Mouse (Mus musculus): ENCODE measurements around the gene Cdcp1. TPM values are rescaled to one million over a fixed set of nuclear protein-coding genes. Genes with fewer than 3 reads are reported as not detected.

Cdcp1 gene
- polyA plus RNA-seq, 1 experiment: 0.65 TPM

GRCm38 (mm10) chr9:123185546-123185945 is 30.3 kb downstream of the Cdcp1 start:
- Histone ChIP-seq H3K4me1 (ENCODE audit: control insufficient read depth, insufficient read depth, low read length) (no peaks in the 10 kb centered on the region), H3K27ac (ENCODE audit: insufficient read depth, low read length) (no peak overlapping the region), H3K4me3 (ENCODE audit: insufficient read depth, low read length) (no peak overlapping the region)
- TF ChIP-seq CTCF (IDR thresholded peaks at IDR 0.05; ENCODE audit: extremely low read depth, insufficient read depth, low read length) (no peak), POLR2A (IDR thresholded peaks at IDR 0.05; ENCODE audit: extremely low read depth, insufficient read depth, low read length) (no peak)

- Histone ChIP-seq H3K4me3 (ENCODE audit: insufficient read depth, low read length) (no peak overlapping the region), H3K27ac (ENCODE audit: insufficient read depth, low read length) (no peak overlapping the region), H3K4me1 (ENCODE audit: control insufficient read depth, insufficient read depth, low read length) (no peaks in the 10 kb centered on the region)
- TF ChIP-seq CTCF (IDR thresholded peaks at IDR 0.05; ENCODE audit: extremely low read depth, insufficient read depth, low read length): no peak
- no peak for TF ChIP-seq POLR2A (IDR thresholded peaks at IDR 0.05; ENCODE audit: extremely low read depth, insufficient read depth, low read length)
These were observed 32.6 kb downstream of the Cdcp1 start for GRCm38 (mm10) chr9:123183226-123183625.

DNA sequence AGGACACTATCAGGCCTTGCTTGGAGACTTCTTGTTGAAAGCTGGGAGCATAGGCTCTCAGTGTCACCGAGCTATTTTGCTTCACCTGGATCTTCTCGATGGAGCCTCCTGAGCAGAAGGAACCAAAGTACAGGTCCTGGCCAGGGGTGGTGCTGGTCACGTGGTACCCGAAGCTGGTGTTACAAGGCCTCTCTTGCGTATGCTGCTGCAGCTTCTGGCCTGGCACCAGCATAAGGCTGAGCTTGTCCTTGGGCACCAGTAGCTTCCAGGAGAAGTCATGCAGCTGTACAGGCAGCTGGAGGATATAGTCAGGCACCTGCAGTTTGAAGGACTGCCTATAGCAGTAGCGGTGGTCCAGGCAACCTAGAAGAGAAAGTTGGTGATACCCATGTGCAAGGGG is 35.8 kb downstream of the Cdcp1 start:
- Histone ChIP-seq H3K4me1 (ENCODE audit: control insufficient read depth, insufficient read depth, low read length) (no peaks in the 10 kb centered on the region), H3K4me3 (ENCODE audit: insufficient read depth, low read length) (no peak overlapping the region), H3K27ac (ENCODE audit: insufficient read depth, low read length) (no peak overlapping the region)
- TF ChIP-seq CTCF (IDR thresholded peaks at IDR 0.05; ENCODE audit: extremely low read depth, insufficient read depth, low read length): no peak
- no peak for TF ChIP-seq POLR2A (IDR thresholded peaks at IDR 0.05; ENCODE audit: extremely low read depth, insufficient read depth, low read length)

GRCm38 (mm10) chr9:123177380-123178048 is 38.3 kb downstream of the Cdcp1 start:
- no peak overlapping the region for H3K27ac ChIP-seq (ENCODE audit: insufficient read depth, low read length)
- H3K4me1 ChIP-seq (ENCODE audit: control insufficient read depth, insufficient read depth, low read length): no peaks in the 10 kb centered on the region
- no peak for TF ChIP-seq POLR2A (IDR thresholded peaks at IDR 0.05; ENCODE audit: extremely low read depth, insufficient read depth, low read length)
- no peak for TF ChIP-seq CTCF (IDR thresholded peaks at IDR 0.05; ENCODE audit: extremely low read depth, insufficient read depth, low read length)
- no peak overlapping the region for H3K4me3 ChIP-seq (ENCODE audit: insufficient read depth, low read length)

GRCm38 (mm10) chr9:123174356-123174755 is 41.5 kb downstream of the Cdcp1 start:
- TF ChIP-seq POLR2A (IDR thresholded peaks at IDR 0.05; ENCODE audit: extremely low read depth, insufficient read depth, low read length) (no peak), CTCF (IDR thresholded peaks at IDR 0.05; ENCODE audit: extremely low read depth, insufficient read depth, low read length) (no peak)
- H3K27ac ChIP-seq (ENCODE audit: insufficient read depth, low read length): no peak overlapping the region
- no peaks in the 10 kb centered on the region for H3K4me1 ChIP-seq (ENCODE audit: control insufficient read depth, insufficient read depth, low read length)
- H3K4me3 ChIP-seq (ENCODE audit: insufficient read depth, low read length): no peak overlapping the region

DNA sequence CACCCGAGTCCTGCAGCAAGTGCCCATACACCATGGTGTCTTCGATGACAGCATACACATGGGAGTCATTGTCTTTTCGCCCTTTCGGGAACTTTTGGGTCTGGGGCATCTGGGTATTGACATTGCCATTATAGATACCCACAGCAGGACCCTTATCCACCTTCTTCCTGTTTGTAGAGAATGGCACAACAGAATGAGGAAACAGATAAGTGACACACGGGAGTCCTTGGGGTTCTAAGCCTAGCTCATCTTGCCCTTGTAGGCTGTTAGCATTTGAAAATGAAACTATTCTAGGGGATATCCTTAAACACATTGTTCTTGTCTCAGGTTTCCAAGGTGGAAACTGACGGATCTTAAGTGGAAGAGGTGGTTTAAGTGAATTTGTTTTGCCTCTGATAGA is 42.1 kb downstream of the Cdcp1 start:
- Histone ChIP-seq H3K4me1 (ENCODE audit: control insufficient read depth, insufficient read depth, low read length) (no peaks in the 10 kb centered on the region), H3K27ac (ENCODE audit: insufficient read depth, low read length) (no peak overlapping the region), H3K4me3 (ENCODE audit: insufficient read depth, low read length) (no peak overlapping the region)
- TF ChIP-seq CTCF (IDR thresholded peaks at IDR 0.05; ENCODE audit: extremely low read depth, insufficient read depth, low read length) (no peak), POLR2A (IDR thresholded peaks at IDR 0.05; ENCODE audit: extremely low read depth, insufficient read depth, low read length) (no peak)

GRCm38 (mm10) chr9:123165781-123166443 is 49.9 kb downstream of the Cdcp1 start:
- Histone ChIP-seq H3K27ac (ENCODE audit: insufficient read depth, low read length) (no peak overlapping the region), H3K4me1 (ENCODE audit: control insufficient read depth, insufficient read depth, low read length) (no peaks in the 10 kb centered on the region), H3K4me3 (ENCODE audit: insufficient read depth, low read length) (no peak overlapping the region)
- TF ChIP-seq CTCF (IDR thresholded peaks at IDR 0.05; ENCODE audit: extremely low read depth, insufficient read depth, low read length) (no peak), POLR2A (IDR thresholded peaks at IDR 0.05; ENCODE audit: extremely low read depth, insufficient read depth, low read length) (no peak)

DNA sequence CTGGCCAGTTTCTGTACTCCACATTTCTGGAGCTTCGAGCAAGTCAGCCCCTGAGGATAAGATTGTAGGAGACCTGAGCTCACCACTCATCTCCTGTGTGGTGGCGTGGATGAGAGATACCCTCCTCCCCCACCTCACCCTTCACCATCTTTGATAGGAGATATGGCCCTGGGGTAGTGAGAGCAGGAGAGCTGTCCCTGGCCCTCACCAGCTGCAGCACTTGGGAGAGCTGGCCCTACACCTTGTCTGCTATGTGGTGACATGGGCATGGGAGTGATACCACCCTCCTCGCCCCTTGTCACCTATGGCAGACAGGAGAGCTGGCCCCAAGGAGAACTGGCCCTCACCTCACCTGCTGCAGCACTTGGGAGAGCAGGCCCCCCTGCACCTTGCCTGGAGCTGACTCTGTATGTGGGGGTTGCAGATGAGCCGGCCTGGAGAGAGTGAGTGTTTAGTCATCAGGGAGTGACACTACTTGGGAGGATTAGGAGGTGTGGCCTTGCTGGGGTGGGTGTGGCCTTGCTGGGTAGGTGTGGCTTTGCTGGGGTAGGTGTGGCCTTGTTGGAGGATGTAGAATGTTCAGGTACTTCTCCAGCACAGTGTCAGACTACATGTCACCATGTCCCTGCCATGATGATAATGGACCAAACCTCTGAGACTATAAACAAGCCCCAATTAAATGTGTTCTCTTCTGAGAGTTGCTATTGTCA is 52.7 kb downstream of the Cdcp1 start:
- Histone ChIP-seq H3K27ac (ENCODE audit: insufficient read depth, low read length) (no peak overlapping the region), H3K4me3 (ENCODE audit: insufficient read depth, low read length) (no peak overlapping the region), H3K4me1 (ENCODE audit: control insufficient read depth, insufficient read depth, low read length) (no peaks in the 10 kb centered on the region)
- no peak for TF ChIP-seq CTCF (IDR thresholded peaks at IDR 0.05; ENCODE audit: extremely low read depth, insufficient read depth, low read length)
- no peak for TF ChIP-seq POLR2A (IDR thresholded peaks at IDR 0.05; ENCODE audit: extremely low read depth, insufficient read depth, low read length)

DNA sequence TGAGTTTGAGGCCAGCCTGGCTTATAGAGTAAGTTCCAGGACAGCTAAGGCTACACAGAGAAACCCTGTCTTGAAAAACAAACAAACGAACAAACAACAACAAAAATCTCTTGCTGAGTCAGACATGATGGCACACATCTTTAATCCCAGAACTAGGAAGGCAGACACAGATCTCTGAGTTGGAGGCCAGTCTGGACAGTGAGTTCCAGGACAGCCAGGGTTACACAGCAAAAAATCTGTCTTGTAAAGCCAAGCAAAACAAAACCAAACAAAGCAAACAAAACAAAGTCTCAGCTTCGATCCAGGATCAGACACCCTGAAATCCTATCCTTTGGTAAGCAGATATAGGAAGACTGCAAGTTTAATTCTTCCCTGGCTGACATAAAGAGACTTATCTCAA is 54.0 kb downstream of the Cdcp1 start:
- Histone ChIP-seq H3K4me3 (ENCODE audit: insufficient read depth, low read length) (no peak overlapping the region), H3K27ac (ENCODE audit: insufficient read depth, low read length) (no peak overlapping the region), H3K4me1 (ENCODE audit: control insufficient read depth, insufficient read depth, low read length) (no peaks in the 10 kb centered on the region)
- no peak for TF ChIP-seq CTCF (IDR thresholded peaks at IDR 0.05; ENCODE audit: extremely low read depth, insufficient read depth, low read length)
- TF ChIP-seq POLR2A (IDR thresholded peaks at IDR 0.05; ENCODE audit: extremely low read depth, insufficient read depth, low read length): no peak
